Mouse (Mus musculus) brain, embryonic 14.5 days (tissue): ENCODE measurements around the gene Znhit1.

ENCODE experiments used
- CTCF ChIP-seq: fragments of 200-500 bp; IDR thresholded peaks from 2 replicates; pipeline ENCODE4 v1.5.1; 2012; ENCODE audit warnings: inconsistent platforms, mild to moderate bottlenecking, moderate library complexity, borderline replicate concordance; ENCODE audit not compliant: insufficient read depth, insufficient read length; ENCODE audit errors: extremely low read depth
- POLR2A ChIP-seq: fragments of 200-500 bp; IDR thresholded peaks from 2 replicates; pipeline ENCODE4 v1.6.1; 2012; ENCODE audit warnings: mild to moderate bottlenecking, inconsistent platforms, borderline replicate concordance; ENCODE audit not compliant: poor library complexity, insufficient read depth, insufficient read length, severe bottlenecking; ENCODE audit errors: extremely low read depth

DNA sequence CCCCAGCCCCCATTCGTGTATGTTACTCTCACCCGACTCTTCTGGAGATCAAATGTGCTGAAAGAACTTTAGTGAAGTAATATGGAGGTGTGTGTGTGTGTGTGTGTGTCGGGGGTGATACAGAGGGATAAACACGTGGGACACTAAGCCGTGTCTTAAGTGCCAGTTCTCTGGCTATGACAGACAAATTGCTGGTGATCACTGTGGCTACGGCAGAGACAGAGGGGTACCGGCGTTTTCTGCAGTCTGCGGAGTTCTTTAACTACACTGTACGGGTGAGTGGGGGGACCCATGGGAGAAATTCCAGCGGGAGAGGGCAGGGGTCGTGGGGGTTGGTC, at the start of gene Znhit1:
- TF ChIP-seq CTCF (no peak), POLR2A (no peak)
